ENCODE assay signal across 23 mouse cellular contexts in the genomic region with DNA sequence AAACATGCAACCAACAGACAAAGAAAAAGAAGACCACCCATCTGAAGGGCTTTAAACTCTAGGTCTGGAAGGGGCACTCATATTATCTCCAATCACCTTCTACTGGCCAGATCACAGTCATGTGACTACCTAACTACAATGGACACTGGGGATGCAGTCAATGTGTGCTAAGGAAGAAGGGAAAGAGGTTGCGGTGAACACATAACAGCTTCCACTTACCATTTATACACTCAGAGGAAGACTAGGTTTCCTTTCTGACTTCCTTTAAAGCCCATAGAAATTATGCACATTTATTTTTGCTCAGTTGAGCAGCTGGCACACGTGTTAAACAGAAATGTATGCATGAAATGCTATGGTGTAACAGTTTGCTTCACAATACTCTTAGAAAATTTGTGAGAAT. TPM values are rescaled to one million over a fixed set of nuclear protein-coding genes. Genes with fewer than 3 reads are reported as not detected.
A peak's percentile ranks its signal among the peaks of the same experiment; 100 is the strongest.
DNase-seq lines count a peak whose midpoint lies in the region; ATAC-seq and TF ChIP-seq lines count a peak whose summit lies in the region.
"Had no signal": no experiment of that assay in that cellular context is flagged by ENCODE, and none has a peak within 500 bp of the region (broad histone marks: within the 10 kb centered on the region; RNA-seq: fewer than 3 reads in every experiment).

No protein-coding gene starts in this region.

- dilution Hi-C loops in CH12.LX (cut with MboI; ENCODE audit: extremely low pct_ligation_motif_present, extremely low pct_unique_long_range_greater_than_20kb, low sequenced_read_pairs): no loop called here

- no peak for DNase-seq in CH12.LX (ENCODE audit: extremely low read depth)
- DNase-seq in midbrain, embryonic 11.5 days (ENCODE audit: low spot score, missing footprints): no peak
- no peak for DNase-seq in kidney, adult 2 months
- DNase-seq in heart, postnatal 4 days: no peak
- DNase-seq: adrenal gland, adult 2 months; adrenal gland, postnatal 10 days; adrenal gland, postnatal 25 days; B cell, adult 2 months; cerebellum, adult 11 months; cerebellum, adult 18-20 months; cerebellum, adult 8-10 months; cerebellum, adult 9-11 months; cerebellum, postnatal 14 days; cerebellum, postnatal 36 days; forebrain, postnatal 0 days had no signal

- WGBS in midbrain, embryonic 11.5 days: 68% methylated on average over 2 of the region's 2 CpGs
- WGBS in kidney, adult 2 months: 59% methylated on average over 2 of the region's 2 CpGs

- no peak for TF ChIP-seq POLR2A in CH12.LX (IDR thresholded peaks at IDR 0.05; ENCODE audit: low read depth, low read length)
- TF ChIP-seq POLR2A in kidney, adult 2 months (IDR thresholded peaks at IDR 0.05; ENCODE audit: low read depth, low read length): no peak

- peaks cover 5% of the 10 kb centered on the region for H3K9me3 ChIP-seq in CH12.LX (replicated peaks; ENCODE audit: low read length)
- no peaks in the 10 kb centered on the region for H3K9me3 ChIP-seq in midbrain, embryonic 11.5 days (ENCODE audit: control insufficient read depth, low read length)
- H3K9me3 ChIP-seq: embryonic facial prominence, embryonic 10.5 days; embryonic facial prominence, embryonic 12.5 days; forebrain, embryonic 13.5 days; forebrain, embryonic 15.5 days had no signal

- no peak overlapping the region for H3K27ac ChIP-seq in CH12.LX (ENCODE audit: insufficient read depth, low read depth)
- H3K27ac ChIP-seq in midbrain, embryonic 11.5 days (ENCODE audit: low read depth, low read length): no peak overlapping the region
- no peak overlapping the region for H3K27ac ChIP-seq in kidney, adult 2 months (ENCODE audit: insufficient read depth, low read depth, low read length)
- H3K27ac ChIP-seq: embryonic facial prominence, embryonic 10.5 days; embryonic facial prominence, embryonic 12.5 days; forebrain, embryonic 13.5 days; forebrain, embryonic 15.5 days had no signal

- H3K4me1 ChIP-seq in CH12.LX (ENCODE audit: control insufficient read depth in 1 of 2, insufficient read depth in 2 of 2): peaks cover 2 to 5% of the 10 kb centered on the region in 2 experiments; a peak in 1 of 4 replicates
- H3K4me1 ChIP-seq in midbrain, embryonic 11.5 days (ENCODE audit: control insufficient read depth, insufficient read depth, low read length): peaks cover 6% of the 10 kb centered on the region
- peaks cover 2% of the 10 kb centered on the region; the same call in 1 of the 2 replicates for H3K4me1 ChIP-seq in kidney, adult 2 months (ENCODE audit: control insufficient read depth, insufficient read depth, low read length)

- H3K4me3 ChIP-seq in CH12.LX (replicated peaks in 1 of 3; ENCODE audit: low read depth in 2 of 3, low read length in 2 of 3, poor library complexity in 1 of 3): no peak overlapping the region
- no peak overlapping the region for H3K4me3 ChIP-seq in midbrain, embryonic 11.5 days (ENCODE audit: low read depth, low read length)
- H3K4me3 ChIP-seq in kidney, adult 2 months (ENCODE audit: insufficient read depth, low read depth, low read length): no peak overlapping the region
- H3K4me3 ChIP-seq: embryonic facial prominence, embryonic 10.5 days; embryonic facial prominence, embryonic 12.5 days; forebrain, embryonic 13.5 days; forebrain, embryonic 15.5 days had no signal

- H3K79me2 ChIP-seq in CH12.LX (replicated peaks; ENCODE audit: control insufficient read depth, extremely low read depth, insufficient read depth, poor library complexity, severe bottlenecking): no peaks in the 10 kb centered on the region

- no peak for TF ChIP-seq RAD21 in CH12.LX (IDR thresholded peaks at IDR 0.05; ENCODE audit: low read depth, low read length)

- peak; percentile 47 for ATAC-seq in granulocyte monocyte progenitor cell, adult 5-6 weeks (replicated peaks; ENCODE audit: poor library complexity, severe bottlenecking)
- peak; percentile 53 for ATAC-seq in megakaryocyte progenitor cell, adult 5-6 weeks (replicated peaks; ENCODE audit: poor library complexity)
- ATAC-seq in midbrain, embryonic 11.5 days (ENCODE audit: low FRiP score): no peak
- ATAC-seq: CD4-positive, CD25-positive, alpha-beta regulatory T cell, adult 4 months; forebrain, embryonic 13.5 days; forebrain, embryonic 15.5 days; forebrain, postnatal 0 days had no signal

- H3K9ac ChIP-seq in CH12.LX (ENCODE audit: insufficient read depth, low read depth): no peak overlapping the region
- no peak overlapping the region for H3K9ac ChIP-seq in midbrain, embryonic 11.5 days (ENCODE audit: low read length)
- H3K9ac ChIP-seq: embryonic facial prominence, embryonic 12.5 days; forebrain, embryonic 13.5 days; forebrain, embryonic 15.5 days; forebrain, postnatal 0 days had no signal

- in situ Hi-C loops in CH12.LX (cut with MboI; ENCODE audit: low pct_ligation_motif_present, low pct_unique_long_range_greater_than_20kb, low sequenced_read_pairs): no loop called here

- H3K36me3 ChIP-seq in CH12.LX (replicated peaks in 1 of 2; ENCODE audit: control insufficient read depth in 1 of 2, insufficient read depth in 1 of 2, low read length in 1 of 2): no peaks in the 10 kb centered on the region
- no peaks in the 10 kb centered on the region for H3K36me3 ChIP-seq in midbrain, embryonic 11.5 days (ENCODE audit: control insufficient read depth, insufficient read depth, low read length)
- H3K36me3 ChIP-seq in kidney, adult 2 months (ENCODE audit: control insufficient read depth, insufficient read depth, low read length): no peaks in the 10 kb centered on the region
- H3K36me3 ChIP-seq: embryonic facial prominence, embryonic 10.5 days; embryonic facial prominence, embryonic 12.5 days; forebrain, embryonic 15.5 days had no signal

- TF ChIP-seq EP300 in CH12.LX (IDR thresholded peaks at IDR 0.05; ENCODE audit: low read length): no peak

- no peaks in the 10 kb centered on the region for H3K27me3 ChIP-seq in CH12.LX (replicated peaks)
- peaks cover 10% of the 10 kb centered on the region for H3K27me3 ChIP-seq in midbrain, embryonic 11.5 days (ENCODE audit: control insufficient read depth, insufficient read depth, low read length)
- no peaks in the 10 kb centered on the region; the same call in 1 of the 2 replicates for H3K27me3 ChIP-seq in kidney, adult 2 months (replicated peaks; ENCODE audit: control insufficient read depth, insufficient read depth, low read length)

- peak overlapping the region; percentile 37; the same call in 1 of the 2 replicates for H3K4me2 ChIP-seq in CH12.LX (ENCODE audit: insufficient read depth, low read depth, poor library complexity, severe bottlenecking)
- no peak overlapping the region for H3K4me2 ChIP-seq in midbrain, embryonic 11.5 days
- H3K4me2 ChIP-seq: embryonic facial prominence, embryonic 12.5 days; forebrain, embryonic 13.5 days; forebrain, embryonic 15.5 days had no signal

- TF ChIP-seq CTCF in CH12.LX (conservative IDR thresholded peaks at IDR 0.05 in 1 of 2, IDR thresholded peaks at IDR 0.05 in 1 of 2; ENCODE audit: low read depth in 2 of 2, low read length in 2 of 2): no peak
- TF ChIP-seq CTCF in kidney, adult 2 months (conservative IDR thresholded peaks at IDR 0.05; ENCODE audit: insufficient read depth, insufficient read length, low read depth, low read length): no peak

TF ChIP-seq in CH12.LX, 34 proteins besides CTCF, POLR2A, EP300 and RAD21:
- TF ChIP-seq SMC3 (IDR thresholded peaks at IDR 0.05; ENCODE audit: low read depth, low read length): no peak
- TF ChIP-seq HCFC1 (IDR thresholded peaks at IDR 0.05; ENCODE audit: low read depth, low read length): no peak
- TF ChIP-seq TBP (conservative IDR thresholded peaks at IDR 0.05; ENCODE audit: low read depth, low read length): no peak
- TF ChIP-seq SIN3A (IDR thresholded peaks at IDR 0.05; ENCODE audit: low read length): no peak
- no peak for TF ChIP-seq KAT2A (IDR thresholded peaks at IDR 0.05; ENCODE audit: insufficient replicate concordance, low read length)
- TF ChIP-seq TCF12 (IDR thresholded peaks at IDR 0.05; ENCODE audit: low read depth, low read length): no peak
- no peak for TF ChIP-seq PAX5 (IDR thresholded peaks at IDR 0.05; ENCODE audit: low read length)
- TF ChIP-seq MYC (IDR thresholded peaks at IDR 0.05; ENCODE audit: low read depth, low read length): no peak
TF ChIP-seq in CH12.LX: peak in this region for 0.

RNA-seq across cellular contexts. Expression of gene Ism1, which starts 5.6 kb away (rescaled TPM):
- total RNA-seq in CH12.LX (2012; rRNA removed) (not detected in 2 replicates), CH12.LX (2014; rRNA removed) (not detected in 2 replicates)
- polyA plus RNA-seq in CH12.LX (2012; ENCODE audit: insufficient read length, low read depth): not detected in 2 replicates
- total RNA-seq in granulocyte monocyte progenitor cell, adult 5-6 weeks (2014; fragmentation: Nextera tagmentation): not detected in 2 replicates
- not detected in 2 replicates for total RNA-seq in granulocyte monocyte progenitor cell, adult 5-6 weeks (2017)
- not detected in 2 replicates for total RNA-seq in megakaryocyte progenitor cell, adult 5-6 weeks (2015)
- not detected in 2 replicates for total RNA-seq in megakaryocyte progenitor cell, adult 5-6 weeks (2017)
- 0.55 and 0.56 TPM in 2 replicates for polyA plus RNA-seq in midbrain, embryonic 11.5 days (2014; fragmentation: Nextera tagmentation; extraction: Ambion mirVana)
- polyA plus RNA-seq in kidney, adult 2 months (2012; rRNA removed): 0.67 and 0.90 TPM in 2 replicates
- under 1 TPM; 0.47 to 0.69 TPM for total RNA-seq in heart, postnatal 4 days (2021)
- total RNA-seq: MEL had no signal
